Mouse (Mus musculus) myocyte (in vitro differentiated cells): ENCODE data around the gene Nav3.

Experiments
- POLR2A ChIP-seq: IDR thresholded peaks from one replicate; pipeline ENCODE4 v1.6.1; 2011; ENCODE audit warnings: low read depth, mild to moderate bottlenecking, control low read depth, moderate library complexity; ENCODE audit not compliant: insufficient read length
- POLR2AphosphoS2 ChIP-seq: IDR thresholded peaks from one replicate; pipeline ENCODE4 v1.6.1; 2011; ENCODE audit warnings: low read depth, control low read depth; ENCODE audit not compliant: insufficient read length
- SRF ChIP-seq: IDR thresholded peaks from one replicate; pipeline ENCODE4 v1.6.1; 2011; ENCODE audit warnings: low read depth; ENCODE audit not compliant: control insufficient read depth, insufficient read length

- TF ChIP-seq SRF: no peak
- no peak for TF ChIP-seq POLR2A
- no peak for TF ChIP-seq POLR2AphosphoS2
Measured at GRCm38 (mm10) chr10:110088444-110089061, 367.5 kb downstream of the Nav3 start.
